Mouse (Mus musculus) forebrain, embryonic 16.5 days (tissue): Measurements from ENCODE around the gene Galnt2. TPM values are rescaled to one million over a fixed set of nuclear protein-coding genes. Genes with fewer than 3 reads are reported as not detected.

Source experiments
- ATAC-seq: fragments of 200-750 bp; cut with Nextera tagmentation; 2 replicates; pipeline ENCODE4 v1.8.0; 2017; ENCODE audit warnings: mild to moderate bottlenecking, moderate library complexity
- H3K27ac ChIP-seq: fragments of 300-500 bp; sonication (generic); 2 replicates; pipeline ENCODE4 v1.5.1; 2014; ENCODE audit warnings: low read length, control low read depth
- H3K27me3 ChIP-seq: fragments of 300-500 bp; sonication (generic); replicated peaks from 2 replicates; pipeline ENCODE4 v1.6.1; 2014; ENCODE audit warnings: low read length; ENCODE audit not compliant: control insufficient read depth, insufficient read depth
- H3K36me3 ChIP-seq: fragments of 300-500 bp; sonication (generic); 2 replicates; pipeline ENCODE4 v1.6.1; 2014; ENCODE audit not compliant: control insufficient read depth, insufficient read depth
- H3K4me1 ChIP-seq: fragments of 300-500 bp; sonication (generic); replicated peaks from 2 replicates; pipeline ENCODE4 v1.6.1; 2014; ENCODE audit warnings: low read length; ENCODE audit not compliant: control insufficient read depth, insufficient read depth
- H3K4me2 ChIP-seq: fragments of 300-500 bp; sonication (generic); 2 replicates; pipeline ENCODE4 v1.6.1; 2014; ENCODE audit warnings: mild to moderate bottlenecking, low read length, control low read depth
- H3K4me3 ChIP-seq: fragments of 300-500 bp; sonication (generic); replicated peaks from 2 replicates; pipeline ENCODE4 v1.5.1; 2014; ENCODE audit warnings: mild to moderate bottlenecking, low read length, control low read depth
- H3K9ac ChIP-seq: fragments of 300-500 bp; sonication (generic); replicated peaks from 2 replicates; pipeline ENCODE4 v1.6.1; 2014; ENCODE audit warnings: low read depth, low read length, control low read depth
- H3K9me3 ChIP-seq: fragments of 300-500 bp; sonication (generic); 2 replicates; pipeline ENCODE4 v1.6.1; 2016; ENCODE audit warnings: low read length; ENCODE audit not compliant: control insufficient read depth
- WGBS: fragments of 180-500 bp; shearing (Covaris S2); extraction: QIAGEN DNeasy Blood & Tissue Kit; methylation state at CpG from one replicate; pipeline ENCODE4 v1.1.7; 2014; 5-methylcytosine and 5-hydroxymethylcytosine counted together
- polyA plus RNA-seq: library from polyadenylated mRNA; unstranded; fragments of >200 nt; fragmentation: Nextera tagmentation; extraction: Ambion mirVana; gene quantifications from 2 replicates; pipeline ENCODE4 v1.2.1, GENCODE M21; 2015

The Galnt2 gene
- polyA plus RNA-seq, 1 experiment from 2014 or later = 47.8 TPM

DNA sequence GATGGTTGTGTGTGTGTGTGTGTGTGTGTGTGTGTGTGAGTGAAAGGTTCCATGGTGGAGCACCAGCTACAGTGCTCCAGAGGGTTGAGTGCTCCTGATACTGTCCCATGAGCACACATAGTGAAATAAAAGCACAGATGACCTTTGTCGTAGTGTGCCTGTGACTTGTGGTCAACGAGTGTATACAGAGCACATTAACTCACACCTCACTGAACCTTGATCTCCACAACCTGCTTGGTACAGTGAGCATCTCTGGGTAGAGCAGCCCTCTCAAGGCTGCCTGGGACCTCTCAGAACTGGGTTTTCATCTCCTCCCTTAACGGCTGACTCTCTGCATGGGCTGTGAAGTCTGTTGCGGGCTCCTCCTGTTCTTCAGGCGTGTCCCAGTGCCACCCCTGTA is 60.5 kb downstream of the Galnt2 start:
- Histone ChIP-seq H3K4me2 (no peak overlapping the region), H3K9me3 (no peaks in the 10 kb centered on the region), H3K27ac (no peak overlapping the region), H3K27me3 (no peaks in the 10 kb centered on the region), H3K4me1 (peaks cover 61% of the 10 kb centered on the region), H3K36me3 (no peaks in the 10 kb centered on the region), H3K9ac (no peak overlapping the region), H3K4me3 (no peak overlapping the region)
- no peak for ATAC-seq
- 88% methylated on average over 5 of the region's 5 CpGs for WGBS

- Histone ChIP-seq H3K36me3 (no peaks in the 10 kb centered on the region), H3K9me3 (no peaks in the 10 kb centered on the region), H3K4me2 (no peak overlapping the region), H3K4me3 (no peak overlapping the region), H3K27me3 (no peaks in the 10 kb centered on the region), H3K27ac (peak overlapping the region; percentile 58), H3K9ac (no peak overlapping the region), H3K4me1 (peaks cover 53% of the 10 kb centered on the region)
- 61% methylated on average over 9 of the region's 9 CpGs for WGBS
- ATAC-seq = no peak
These were observed 61.8 kb downstream of the Galnt2 start for GRCm38 (mm10) chr8:124292965-124293364.

DNA sequence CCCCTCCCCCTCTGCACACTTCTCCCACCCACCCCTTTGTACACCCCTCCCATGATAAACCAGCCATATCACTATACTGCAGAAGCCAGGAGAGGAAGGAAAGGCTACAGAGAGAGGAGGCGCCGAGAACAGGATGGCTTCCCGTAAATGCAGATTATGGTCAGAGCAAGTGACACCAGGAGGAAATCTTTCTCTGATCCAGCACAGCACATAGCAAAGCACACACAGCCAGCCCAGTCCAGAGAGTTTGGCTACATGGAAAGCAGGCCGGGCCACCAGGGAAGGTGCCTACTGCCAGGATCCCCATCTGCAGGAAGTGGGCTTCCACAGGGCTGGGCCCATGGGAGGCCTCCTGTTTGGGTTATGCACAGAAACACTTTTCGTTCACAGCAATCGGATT is 63.2 kb downstream of the Galnt2 start:
- Histone ChIP-seq H3K27ac (peak overlapping the region; percentile 37), H3K9me3 (no peaks in the 10 kb centered on the region), H3K36me3 (no peaks in the 10 kb centered on the region), H3K9ac (no peak overlapping the region; the same call in 1 of the 2 replicates), H3K4me1 (peaks cover 44% of the 10 kb centered on the region), H3K4me2 (no peak overlapping the region), H3K4me3 (no peak overlapping the region), H3K27me3 (no peaks in the 10 kb centered on the region)
- WGBS = 78% methylated on average over 6 of the region's 6 CpGs
- ATAC-seq = no peak

- no peaks in the 10 kb centered on the region for H3K36me3 ChIP-seq
- H3K27ac ChIP-seq = no peak overlapping the region
- H3K4me2 ChIP-seq = no peak overlapping the region
- 82% methylated on average over 10 of the region's 10 CpGs for WGBS
- no peak overlapping the region for H3K4me3 ChIP-seq
- no peaks in the 10 kb centered on the region for H3K9me3 ChIP-seq
- H3K4me1 ChIP-seq = peaks cover 41% of the 10 kb centered on the region
- H3K27me3 ChIP-seq = no peaks in the 10 kb centered on the region
- no peak overlapping the region; the same call in 1 of the 2 replicates for H3K9ac ChIP-seq
- ATAC-seq = no peak
These were observed 63.7 kb downstream of the Galnt2 start for GRCm38 (mm10) chr8:124294900-124295299.

DNA sequence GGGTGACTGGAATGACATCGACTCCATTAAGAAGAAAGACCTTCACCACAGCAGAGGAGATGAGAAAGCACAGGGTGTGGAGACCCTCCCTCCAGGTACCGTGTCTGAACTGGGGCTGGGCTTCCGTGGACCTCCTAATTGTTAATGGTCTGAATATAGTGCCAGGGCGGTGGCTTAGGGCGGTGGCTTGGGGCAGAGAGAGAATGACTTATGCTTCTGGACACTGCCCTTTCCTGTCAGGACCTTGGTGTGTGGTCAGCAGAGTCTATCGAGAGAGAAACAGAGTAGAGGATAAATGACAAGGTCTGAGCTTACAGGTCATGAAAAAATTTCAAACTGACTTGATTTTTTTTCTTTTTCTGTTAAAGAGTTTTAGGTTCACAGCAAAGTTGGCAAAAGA is 64.2 kb downstream of the Galnt2 start:
- Histone ChIP-seq H3K27ac (no peak overlapping the region), H3K27me3 (no peaks in the 10 kb centered on the region), H3K9ac (no peak overlapping the region), H3K4me3 (no peak overlapping the region), H3K9me3 (no peaks in the 10 kb centered on the region), H3K4me2 (no peak overlapping the region), H3K4me1 (peaks cover 37% of the 10 kb centered on the region), H3K36me3 (no peaks in the 10 kb centered on the region)
- WGBS = 92% methylated on average over 6 of the region's 6 CpGs
- no peak for ATAC-seq

- ATAC-seq = no peak
- Histone ChIP-seq H3K36me3 (no peaks in the 10 kb centered on the region), H3K4me1 (peaks cover 4% of the 10 kb centered on the region; the same call in 1 of the 2 replicates), H3K9me3 (no peaks in the 10 kb centered on the region), H3K4me2 (no peak overlapping the region), H3K27me3 (no peaks in the 10 kb centered on the region), H3K4me3 (no peak overlapping the region), H3K27ac (no peak overlapping the region), H3K9ac (no peak overlapping the region)
- WGBS = 95% methylated on average over 4 of the region's 4 CpGs
These were observed 70.3 kb downstream of the Galnt2 start for GRCm38 (mm10) chr8:124301512-124301911.

DNA sequence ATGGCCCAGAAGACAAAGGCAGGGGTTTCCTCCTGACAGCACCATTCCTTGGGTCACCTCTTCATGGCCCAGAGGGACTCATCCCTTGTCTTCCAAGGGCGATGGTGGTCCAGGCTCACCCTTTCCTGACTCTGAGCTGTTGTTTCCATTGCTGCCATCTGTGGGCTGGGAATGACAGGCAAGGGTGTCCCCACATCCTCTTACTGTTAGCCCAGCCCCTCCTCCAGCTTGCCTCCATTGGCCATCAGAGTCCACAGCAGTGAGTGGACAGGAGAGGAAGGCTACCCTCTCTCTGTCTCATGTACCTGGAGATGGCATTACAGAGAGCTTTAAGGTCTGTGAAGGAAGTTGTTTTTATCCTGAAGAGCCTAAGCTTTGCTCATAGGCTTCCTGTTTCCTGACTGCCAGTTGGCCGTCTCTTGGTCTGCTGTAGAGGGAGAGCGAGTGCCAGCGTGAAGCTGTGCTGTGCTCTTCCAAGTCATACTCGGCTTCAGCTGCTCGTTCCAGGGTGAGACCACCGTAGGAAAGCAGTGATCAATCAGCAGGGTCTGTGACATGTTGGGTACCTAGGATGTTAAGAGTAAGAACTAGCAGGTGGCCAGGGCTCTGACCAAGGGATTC is 70.9 kb downstream of the Galnt2 start:
- H3K36me3 ChIP-seq = no peaks in the 10 kb centered on the region
- no peak overlapping the region for H3K4me3 ChIP-seq
- H3K4me2 ChIP-seq = no peak overlapping the region
- H3K9ac ChIP-seq = no peak overlapping the region
- 87% methylated on average over 7 of the region's 7 CpGs for WGBS
- peaks cover 9% of the 10 kb centered on the region; the same call in 1 of the 2 replicates for H3K4me1 ChIP-seq
- no peaks in the 10 kb centered on the region for H3K9me3 ChIP-seq
- H3K27ac ChIP-seq = no peak overlapping the region
- ATAC-seq = no peak
- H3K27me3 ChIP-seq = no peaks in the 10 kb centered on the region

DNA sequence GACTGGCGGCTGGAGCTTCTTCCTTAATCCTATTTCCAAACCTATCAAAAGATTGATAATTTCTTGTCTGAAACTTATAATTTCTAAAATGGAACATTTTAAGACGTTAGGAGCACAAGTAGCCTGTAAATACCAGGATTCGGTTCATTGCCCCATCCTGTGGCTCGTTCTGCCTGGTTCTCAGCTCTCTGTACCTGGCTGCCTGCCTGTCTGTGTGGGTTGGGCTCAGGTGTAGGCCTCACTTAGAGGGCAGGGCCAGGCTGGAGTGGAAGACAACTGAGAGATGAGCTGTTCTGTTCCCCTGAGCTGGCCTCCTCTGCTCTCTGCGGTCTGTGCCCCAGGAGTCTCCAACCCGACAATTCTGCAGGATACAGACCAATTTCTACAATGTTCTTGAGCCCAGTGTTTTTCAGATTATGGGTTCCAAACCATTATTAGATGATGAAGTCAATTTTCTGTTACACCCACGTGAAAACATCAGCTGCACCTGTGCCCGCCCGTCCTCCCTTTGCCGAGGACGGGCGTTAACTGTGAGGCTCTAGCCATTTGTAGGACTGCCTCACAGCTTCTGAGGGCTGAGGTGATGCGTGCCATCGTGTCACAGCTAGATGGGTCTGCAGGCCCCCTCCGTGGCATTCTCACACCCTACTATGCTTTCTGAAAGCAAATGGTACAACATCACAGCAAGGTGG is 72.2 kb downstream of the Galnt2 start:
- H3K27ac ChIP-seq = no peak overlapping the region
- ATAC-seq = no peak
- H3K27me3 ChIP-seq = no peaks in the 10 kb centered on the region
- peaks cover 9% of the 10 kb centered on the region; the same call in 1 of the 2 replicates for H3K4me1 ChIP-seq
- no peak overlapping the region for H3K9ac ChIP-seq
- no peaks in the 10 kb centered on the region for H3K9me3 ChIP-seq
- WGBS = 89% methylated on average over 15 of the region's 15 CpGs
- no peak overlapping the region for H3K4me2 ChIP-seq
- H3K36me3 ChIP-seq = no peaks in the 10 kb centered on the region
- H3K4me3 ChIP-seq = no peak overlapping the region

- WGBS = 83% methylated on average over 4 of the region's 4 CpGs
- Histone ChIP-seq H3K27ac (no peak overlapping the region), H3K36me3 (no peaks in the 10 kb centered on the region), H3K9ac (no peak overlapping the region), H3K4me1 (peaks cover 9% of the 10 kb centered on the region; the same call in 1 of the 2 replicates), H3K4me2 (no peak overlapping the region), H3K9me3 (no peaks in the 10 kb centered on the region), H3K27me3 (no peaks in the 10 kb centered on the region), H3K4me3 (no peak overlapping the region)
- ATAC-seq = no peak
These were observed 73.0 kb downstream of the Galnt2 start for GRCm38 (mm10) chr8:124304141-124304540.
